Mouse (Mus musculus): Measurements from ENCODE around the gene H2-T23.
A peak's percentile ranks its signal among the peaks of the same experiment; 100 is the strongest.
"Not testable (repeated sequence)": the region's sequence is repeated elsewhere in the genome, so short reads cannot be mapped to it uniquely, and the experiment has no call there.

The H2-T23 gene

DNA sequence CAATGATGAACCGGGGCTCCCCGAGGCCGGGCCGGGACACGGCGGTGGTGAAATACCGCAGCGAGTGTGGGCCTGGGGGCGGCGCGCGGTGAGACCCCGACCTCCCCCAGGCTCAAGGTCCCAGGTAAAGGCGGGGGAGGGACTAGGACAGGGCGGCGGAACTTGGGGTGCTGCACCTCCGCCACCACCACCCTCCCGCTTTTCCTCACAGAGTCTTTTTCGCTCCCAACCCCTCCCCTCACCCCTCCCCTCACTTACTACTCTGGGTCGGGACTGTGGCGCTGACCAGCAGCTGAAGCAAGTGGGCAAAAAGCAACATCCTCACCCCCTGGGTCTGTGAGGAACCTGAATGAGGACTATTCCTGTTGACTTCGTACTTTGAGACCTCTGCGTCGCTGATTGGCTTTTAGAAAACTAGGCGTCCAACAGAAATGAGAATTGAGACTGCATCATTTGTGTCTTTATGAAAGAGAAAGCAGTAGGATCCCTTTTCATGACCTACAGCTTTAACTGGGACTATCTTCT, at the start of gene H2-T23:
Gene H2-T23 (minus strand): TSS at position 505 of the 525 bp plus-strand sequence.
- peak; percentile 48 for DNase-seq (ENCODE audit: extremely low spot score, low spot score)

DNA sequence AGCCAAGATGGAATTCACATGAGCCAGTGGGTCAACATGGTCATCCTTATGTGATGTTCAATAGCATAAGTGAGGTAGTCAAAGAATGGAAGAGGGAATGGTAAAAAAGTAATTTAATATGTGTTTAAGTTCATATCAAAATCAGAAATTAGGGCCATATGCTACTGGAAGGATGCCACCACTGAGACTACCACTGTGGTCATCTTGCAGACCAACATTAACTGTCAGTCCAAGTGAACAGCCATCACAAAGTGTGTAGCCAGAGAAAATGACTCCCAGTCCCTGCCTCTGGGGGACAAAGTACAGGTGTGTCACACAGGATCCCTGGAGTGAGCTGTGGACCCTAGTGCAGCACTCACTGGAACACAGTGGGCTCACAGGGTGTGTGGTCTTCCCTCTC, 49.2 kb upstream of the H2-T23 start:
- DNase-seq (ENCODE audit: extremely low spot score, low spot score), result not testable (repeated sequence)

DNA sequence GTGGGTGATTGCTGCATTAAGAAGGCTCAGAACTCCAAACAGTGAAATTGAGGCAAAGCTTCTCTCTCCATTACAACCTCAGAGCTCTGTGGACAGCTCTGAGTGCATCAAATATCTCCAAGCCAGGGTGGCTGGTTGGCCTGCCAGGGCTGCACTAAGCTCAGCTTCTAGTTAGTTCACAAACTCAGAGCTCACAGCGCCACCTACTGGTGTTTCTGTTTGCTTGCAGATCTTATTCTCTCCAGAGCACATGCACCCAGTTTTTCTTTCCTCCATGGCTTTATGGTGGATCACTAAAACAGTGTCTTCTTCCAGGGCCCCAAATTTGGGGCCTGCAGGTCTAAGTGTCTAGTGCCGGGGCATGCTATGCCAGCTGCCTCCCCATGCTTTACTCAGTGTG, 28.2 kb upstream of the H2-T23 start:
- peak; percentile 71 for DNase-seq (ENCODE audit: extremely low spot score, low spot score)

DNA sequence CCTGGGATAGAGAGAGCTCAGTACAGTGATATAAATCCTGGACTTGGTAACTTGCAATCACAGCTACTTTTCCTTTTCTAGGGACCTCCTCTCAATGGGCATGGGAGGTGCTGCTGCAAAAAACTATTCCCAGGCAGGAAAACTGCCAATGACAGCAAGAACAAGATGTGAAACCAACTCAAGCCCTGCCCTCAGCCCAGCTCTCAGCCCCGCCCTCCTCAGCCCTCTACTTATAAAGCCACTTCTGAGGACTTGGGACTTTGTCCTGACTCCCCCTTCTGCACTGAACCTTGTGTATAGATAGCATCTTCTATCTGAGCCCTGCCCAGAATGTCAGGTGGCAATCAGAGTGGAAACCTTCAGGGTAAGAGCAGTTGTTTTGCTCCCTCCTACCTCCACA, 25.7 kb upstream of the H2-T23 start, which contains the start of gene Gm11127:
Gene Gm11127 (minus strand): TSS at position 10 of the 400 bp plus-strand sequence.
- DNase-seq (ENCODE audit: extremely low spot score, low spot score), result not testable (repeated sequence)

DNA sequence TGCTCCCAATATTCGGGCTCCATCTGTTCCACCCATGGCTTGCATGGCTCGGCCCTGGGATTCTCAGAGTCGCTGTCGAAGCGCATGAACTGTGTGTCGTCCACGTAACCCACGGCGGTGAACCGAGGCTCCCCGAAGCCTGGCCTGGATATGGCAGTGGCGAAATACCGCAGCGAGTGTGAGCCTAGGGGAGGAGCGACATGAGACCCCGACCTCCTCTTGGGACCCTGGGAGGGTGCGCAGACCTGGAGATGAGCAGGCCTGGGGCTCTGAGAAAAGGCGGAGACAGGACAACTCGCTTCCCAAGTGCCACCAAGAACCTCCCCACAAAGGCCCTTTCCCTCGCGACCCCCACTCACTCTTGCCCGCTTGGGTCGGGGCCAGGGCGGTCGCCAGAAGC, 25.3 kb upstream of the H2-T23 start:
- not testable (repeated sequence) for DNase-seq (ENCODE audit: extremely low spot score, low spot score)

DNA sequence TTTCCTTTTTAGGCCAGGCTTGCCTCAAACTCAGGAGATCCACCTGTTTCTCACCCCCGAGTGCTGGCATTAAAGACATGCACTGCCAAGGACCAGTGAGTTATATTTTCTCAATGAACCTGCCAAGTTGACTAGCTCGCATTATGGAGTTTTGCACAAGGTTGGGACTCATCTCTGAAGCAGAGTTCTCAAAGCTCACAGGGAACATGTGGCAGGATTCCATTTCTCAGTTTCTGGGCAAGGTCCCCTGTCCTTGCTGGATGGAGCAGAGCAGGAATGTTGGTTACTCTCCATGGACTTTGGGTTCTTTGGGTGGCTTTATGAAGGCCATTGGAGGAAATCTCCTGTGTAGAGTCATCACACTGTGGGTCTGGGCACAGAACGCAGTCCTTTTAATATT, 10.6 kb upstream of the H2-T23 start:
- no peak for DNase-seq (ENCODE audit: extremely low spot score, low spot score)

DNA sequence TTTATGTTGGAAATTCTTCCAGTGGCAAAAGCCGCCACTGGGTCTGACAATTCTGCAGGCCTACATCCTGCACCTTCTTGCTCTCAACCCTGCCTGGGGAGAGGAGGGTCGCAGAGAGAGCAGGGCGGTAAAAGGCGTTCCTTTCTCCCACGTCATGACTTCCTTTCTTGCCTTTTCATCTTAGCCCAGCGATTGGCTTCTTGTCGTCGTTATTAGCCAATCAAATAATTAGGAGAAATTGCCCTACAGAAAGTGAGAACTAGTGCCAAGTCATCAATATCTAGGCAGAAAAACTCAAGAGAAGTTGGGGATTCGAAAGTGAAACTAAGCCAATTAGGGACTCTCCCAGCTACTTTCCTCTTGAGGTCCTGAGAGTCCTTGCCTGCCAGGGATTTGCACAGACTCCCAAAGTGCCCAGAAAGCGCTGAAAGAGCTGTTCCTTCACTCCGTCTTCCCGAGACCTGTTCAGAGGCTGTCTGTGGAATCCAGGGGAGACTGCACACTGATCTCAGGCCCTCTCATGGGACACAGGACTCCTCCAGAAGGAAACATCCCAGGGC, 10.0 kb upstream of the H2-T23 start, which contains the start of the genes H2-T22 and Gm6034:
Gene H2-T22 (minus strand): TSS at position 138 of the 560 bp plus-strand sequence.
Gene Gm6034 (plus strand): TSS at position 352 of the 560 bp plus-strand sequence.
- peak; percentile 39 for DNase-seq (ENCODE audit: extremely low spot score, low spot score)

DNA sequence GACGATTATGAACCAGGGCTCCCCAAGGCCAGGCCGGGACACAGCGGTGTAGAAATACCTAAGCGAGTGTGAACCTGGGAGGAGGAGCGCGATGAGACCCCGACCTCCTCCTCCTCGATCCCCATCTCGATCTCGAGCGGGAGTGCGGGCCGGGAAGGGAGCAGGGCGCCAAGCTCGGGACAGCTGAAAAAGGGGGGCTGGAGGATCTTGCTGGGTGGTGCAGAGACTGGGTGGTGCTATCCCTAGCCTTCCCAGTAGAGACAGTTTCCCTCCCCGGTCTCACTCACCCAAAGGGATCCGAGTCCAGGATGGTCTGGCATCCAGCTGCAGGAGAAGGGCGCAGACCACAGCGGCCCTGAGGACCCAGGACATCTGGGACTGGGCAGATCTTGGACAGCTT, 9.4 kb upstream of the H2-T23 start:
- peak; percentile 15 for DNase-seq (ENCODE audit: extremely low spot score, low spot score)

DNA sequence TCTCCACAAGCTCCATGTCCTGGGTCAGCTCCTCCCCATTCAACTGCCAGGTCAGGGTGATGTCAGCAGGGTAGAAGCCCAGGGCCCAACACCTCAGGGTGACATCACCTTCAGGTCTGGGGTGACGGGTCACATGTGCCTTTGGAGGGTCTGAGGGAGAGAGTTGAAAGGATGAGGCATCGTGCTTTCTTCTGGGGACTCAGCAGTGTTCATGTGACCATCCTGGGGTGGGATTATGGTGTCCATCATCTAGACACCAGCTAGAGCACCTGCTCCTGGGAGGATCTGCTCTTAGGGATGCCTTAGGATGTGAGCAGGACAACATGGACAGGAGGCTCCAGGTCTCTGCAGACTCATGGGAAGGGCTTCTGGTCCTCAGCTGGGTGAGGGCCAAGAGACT, 7.9 kb upstream of the H2-T23 start:
- not testable (repeated sequence) for DNase-seq (ENCODE audit: extremely low spot score, low spot score)

DNA sequence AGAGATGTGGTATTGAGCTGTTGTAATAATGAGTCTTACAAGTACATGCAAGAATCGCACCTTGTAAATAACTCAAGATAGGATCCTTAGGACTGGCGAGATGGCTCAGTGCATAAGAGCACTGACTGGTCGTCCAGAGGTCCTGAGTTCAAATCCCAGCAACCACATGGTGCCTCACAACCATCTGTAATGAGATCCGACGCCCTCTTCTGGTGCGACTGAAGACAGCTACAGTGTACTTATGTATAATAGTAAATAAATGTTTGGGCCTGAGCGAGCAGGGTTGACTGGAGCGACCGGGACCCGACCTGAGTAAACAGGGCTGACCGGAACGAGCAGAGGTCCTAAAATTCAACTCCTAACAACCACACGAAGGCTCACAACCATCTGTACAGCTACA, 3.5 kb upstream of the H2-T23 start:
- not testable (repeated sequence) for DNase-seq (ENCODE audit: extremely low spot score, low spot score)

DNA sequence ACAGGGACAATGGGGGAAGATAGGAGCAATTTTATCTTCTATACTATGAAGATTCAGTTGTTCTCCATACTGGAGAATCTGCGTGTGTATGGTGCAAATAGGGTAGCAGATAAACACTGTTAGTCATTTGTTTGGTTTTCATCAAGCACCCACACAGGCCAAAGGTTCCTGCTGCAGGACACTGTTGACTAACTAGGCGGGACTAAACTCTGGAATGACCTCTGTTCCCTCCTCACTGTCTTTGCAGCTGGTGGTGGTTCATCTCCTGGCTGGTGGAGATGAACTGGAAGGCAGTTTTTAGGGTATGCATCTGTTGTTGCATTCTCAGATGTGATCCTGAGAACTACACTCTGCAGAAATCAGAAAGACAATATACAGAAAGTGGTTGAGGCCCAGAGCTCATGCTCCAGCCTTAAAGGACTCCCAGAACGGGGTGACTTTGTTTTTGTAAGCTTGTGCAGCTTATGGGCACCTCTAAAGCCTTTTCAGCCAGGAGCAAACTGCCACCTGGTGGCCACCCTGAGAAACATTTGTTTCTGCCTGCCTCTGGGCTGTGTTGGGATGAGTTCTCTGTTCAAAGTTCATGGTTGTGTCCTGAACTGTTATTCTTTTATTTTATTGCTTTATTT, 2.5 kb upstream of the H2-T23 start:
- peak; percentile 23 for DNase-seq (ENCODE audit: extremely low spot score, low spot score)

DNA sequence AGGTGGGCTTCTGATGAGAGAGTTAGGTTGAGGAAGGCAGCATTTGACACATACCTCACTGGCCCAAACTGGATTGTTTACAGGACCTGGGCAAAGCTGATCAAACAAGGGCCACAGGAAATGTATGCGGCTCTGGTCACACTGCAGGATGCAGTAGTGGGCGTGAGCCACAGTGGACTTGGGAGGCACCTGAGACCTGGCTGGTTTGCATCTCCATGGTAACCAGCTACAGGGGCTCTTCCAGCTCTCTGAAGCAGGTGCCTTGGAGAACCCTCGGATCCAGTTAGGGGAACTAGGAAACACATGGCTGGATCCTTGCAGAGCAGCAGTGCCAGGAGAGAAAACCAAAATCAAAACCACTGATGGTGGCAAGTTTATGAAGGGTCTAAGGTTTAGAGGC, 1.9 kb upstream of the H2-T23 start:
- not testable (repeated sequence) for DNase-seq (ENCODE audit: extremely low spot score, low spot score)

DNA sequence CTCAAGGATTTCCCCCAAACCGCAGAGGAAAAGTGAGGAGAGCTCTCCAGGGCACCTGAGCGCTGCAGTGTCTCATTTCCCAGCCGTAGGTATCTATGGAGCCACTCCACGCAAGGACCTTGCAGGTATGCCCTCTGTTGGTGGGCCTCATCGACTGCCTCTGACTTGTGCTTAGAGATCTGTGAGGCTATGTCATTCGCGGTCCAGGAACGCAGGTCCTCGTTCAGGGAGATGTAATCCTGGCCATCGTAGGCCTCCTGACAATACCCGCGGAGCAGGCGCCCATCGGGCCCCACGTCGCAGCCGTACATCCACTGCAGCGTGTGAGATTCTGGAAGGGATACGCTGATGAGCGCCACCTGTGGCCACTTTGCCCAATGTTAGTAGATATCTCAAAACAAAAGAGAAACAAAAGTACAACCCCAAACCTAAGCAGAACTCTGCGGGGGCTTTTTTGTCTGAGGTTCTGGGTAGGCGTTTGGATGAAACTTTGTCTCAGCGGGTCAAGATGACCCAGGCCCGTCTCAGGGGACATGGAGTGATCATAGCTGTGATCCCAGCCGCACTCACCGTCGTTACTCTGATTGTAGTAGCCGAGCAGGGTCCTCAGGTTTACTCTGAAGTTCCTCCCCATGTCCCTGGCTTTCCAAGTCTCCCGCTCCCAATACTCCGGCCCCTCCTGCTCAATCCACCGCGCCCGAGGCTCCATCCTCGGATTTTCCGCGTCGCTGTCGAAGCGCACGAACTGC, 898 bp downstream of the H2-T23 start:
- peak; percentile 43 for DNase-seq (ENCODE audit: extremely low spot score, low spot score)

DNA sequence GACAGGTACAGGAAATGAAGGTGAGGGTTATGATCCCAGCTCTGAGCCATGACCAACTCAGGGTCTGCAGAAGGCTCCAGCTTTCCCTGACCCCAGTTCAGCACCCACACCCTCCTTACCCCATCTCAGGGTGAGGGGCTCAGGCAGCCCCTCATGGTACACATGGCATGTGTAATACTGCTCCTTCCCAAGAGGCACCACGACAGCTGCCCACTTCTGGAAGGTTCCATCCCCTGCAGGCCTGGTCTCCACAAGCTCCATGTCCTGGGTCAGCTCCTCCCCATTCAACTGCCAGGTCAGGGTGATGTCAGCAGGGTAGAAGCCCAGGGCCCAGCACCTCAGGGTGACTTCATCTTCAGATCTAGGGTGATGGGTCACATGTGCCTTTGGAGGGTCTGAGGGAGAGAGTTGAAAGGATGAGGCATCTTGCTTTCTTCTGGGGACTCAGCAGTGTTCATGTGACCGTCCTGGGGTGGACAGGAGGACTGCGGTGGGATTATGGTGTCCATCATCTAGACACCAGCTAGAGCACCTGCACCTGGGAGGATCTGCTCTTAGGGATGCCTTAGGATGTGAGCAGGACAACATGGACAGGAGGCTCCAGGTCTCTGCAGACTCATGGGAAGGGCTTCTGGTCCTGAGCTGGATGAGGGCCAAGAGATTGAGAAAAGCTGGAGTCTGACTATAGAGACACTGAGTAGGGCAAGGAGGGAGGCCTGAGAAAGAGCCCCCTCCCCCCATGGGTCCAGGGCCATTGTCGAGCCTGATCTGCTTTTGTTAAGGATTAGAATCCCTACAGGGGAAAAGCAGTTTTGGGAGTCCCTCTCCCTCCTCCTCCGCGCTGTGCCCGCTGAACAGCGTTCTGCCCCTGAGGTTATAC, 1.7 kb downstream of the H2-T23 start:
- not testable (repeated sequence) for DNase-seq (ENCODE audit: extremely low spot score, low spot score)

DNA sequence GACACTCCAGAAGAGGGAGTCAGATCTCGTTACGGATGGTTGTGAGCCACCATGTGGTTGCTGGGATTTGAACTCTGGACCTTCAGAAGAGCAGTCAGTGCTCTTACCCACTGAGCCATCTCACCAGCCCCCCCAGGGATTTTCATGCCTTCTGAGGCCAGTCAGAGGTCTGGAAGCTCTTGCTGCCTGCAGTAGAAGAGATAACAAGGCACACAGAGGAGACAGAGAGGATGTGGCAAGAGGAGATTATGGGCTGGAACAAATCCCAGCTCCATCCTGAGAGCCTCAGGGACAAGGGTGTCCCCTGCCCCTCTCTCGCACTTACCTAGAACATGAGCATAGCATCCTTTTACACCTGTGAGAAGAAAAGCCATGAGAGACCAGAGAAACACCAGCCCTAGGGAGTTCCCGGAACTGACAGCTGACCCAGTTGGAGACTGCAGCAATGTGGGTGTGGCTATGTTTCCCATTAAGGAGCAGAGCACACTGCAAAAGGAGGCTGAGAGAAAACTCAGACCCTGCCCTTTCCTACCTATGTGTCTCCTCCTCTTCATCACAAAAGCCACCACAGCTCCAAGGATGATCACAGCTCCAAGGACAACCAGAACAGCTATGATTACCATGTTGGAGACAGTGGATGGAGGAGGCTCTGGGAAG, 2.5 kb downstream of the H2-T23 start:
- DNase-seq (ENCODE audit: extremely low spot score, low spot score), result not testable (repeated sequence)

DNA sequence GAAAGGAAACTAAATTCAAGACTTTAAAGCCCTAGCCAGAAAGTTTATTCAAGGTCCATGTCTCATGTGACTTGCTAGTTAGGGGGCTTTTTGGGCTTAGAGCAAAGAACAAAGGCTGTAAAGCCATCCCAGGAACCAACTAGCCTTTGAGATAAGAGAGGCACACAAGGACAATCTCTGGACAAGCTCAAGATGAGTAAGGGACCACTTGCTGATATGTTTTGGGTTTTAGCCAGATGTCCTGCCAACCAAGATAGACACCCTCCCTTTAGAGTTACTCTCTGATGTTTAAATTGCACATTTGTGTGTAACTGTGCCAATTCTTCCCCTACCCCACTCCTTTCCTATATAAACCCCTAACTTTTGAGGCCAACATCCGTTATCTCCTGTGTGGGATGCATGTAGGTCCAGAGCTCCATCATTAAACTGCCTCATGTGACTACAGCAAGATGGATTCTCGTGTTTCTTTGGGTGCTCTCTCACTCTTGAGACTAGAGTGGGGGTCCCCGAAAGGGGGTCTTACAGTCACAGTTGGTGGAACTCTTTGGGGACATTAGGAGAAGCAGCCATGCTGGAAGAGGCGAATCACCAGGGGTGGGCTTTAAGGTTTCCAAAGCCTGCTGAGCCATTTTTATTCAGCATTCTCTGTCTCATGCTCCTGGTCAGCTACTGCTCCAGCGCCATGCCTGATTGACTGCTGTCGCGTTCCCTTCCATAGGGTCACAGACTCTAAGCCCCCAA, 3.6 kb downstream of the H2-T23 start:
- no peak for DNase-seq (ENCODE audit: extremely low spot score, low spot score)

DNA sequence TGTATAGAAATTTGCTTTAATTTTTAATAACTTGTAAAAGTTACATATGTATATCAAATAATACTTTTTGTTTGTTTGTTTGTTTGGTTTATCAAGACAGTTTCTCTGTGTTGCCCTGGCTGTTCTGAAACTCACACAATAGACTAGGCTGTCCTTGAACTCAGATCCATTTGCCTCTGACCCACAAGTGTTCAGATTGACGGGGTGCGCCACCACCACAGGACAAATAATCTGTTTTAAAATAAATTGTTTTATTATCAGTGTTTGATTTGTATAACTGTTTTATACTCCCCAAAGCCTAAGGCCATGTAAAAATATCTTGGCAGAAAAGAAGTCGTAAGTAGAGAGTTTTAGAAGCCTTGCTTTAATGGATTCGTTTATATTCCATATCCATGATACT, 5.0 kb downstream of the H2-T23 start:
- DNase-seq (ENCODE audit: extremely low spot score, low spot score), result no peak

DNA sequence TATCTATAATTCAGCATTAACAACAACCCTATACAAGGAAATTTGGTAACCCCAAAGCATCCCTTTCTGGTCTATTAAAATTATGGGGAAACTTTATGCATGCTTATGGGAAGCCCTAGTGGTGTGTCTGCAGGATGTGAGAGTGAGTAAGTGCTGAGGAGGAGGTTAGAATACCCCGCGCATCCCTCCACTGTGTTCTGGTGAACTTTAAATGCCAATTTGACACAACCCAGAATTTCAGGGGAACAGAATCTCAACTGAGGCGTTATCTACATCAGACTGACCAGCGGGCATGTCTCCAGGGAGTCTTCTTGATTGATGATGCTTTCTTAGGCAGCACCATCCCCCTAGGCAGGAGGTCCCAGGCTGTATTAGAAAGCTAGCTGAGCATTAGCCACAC, 6.8 kb downstream of the H2-T23 start:
- DNase-seq (ENCODE audit: extremely low spot score, low spot score), result no peak

DNA sequence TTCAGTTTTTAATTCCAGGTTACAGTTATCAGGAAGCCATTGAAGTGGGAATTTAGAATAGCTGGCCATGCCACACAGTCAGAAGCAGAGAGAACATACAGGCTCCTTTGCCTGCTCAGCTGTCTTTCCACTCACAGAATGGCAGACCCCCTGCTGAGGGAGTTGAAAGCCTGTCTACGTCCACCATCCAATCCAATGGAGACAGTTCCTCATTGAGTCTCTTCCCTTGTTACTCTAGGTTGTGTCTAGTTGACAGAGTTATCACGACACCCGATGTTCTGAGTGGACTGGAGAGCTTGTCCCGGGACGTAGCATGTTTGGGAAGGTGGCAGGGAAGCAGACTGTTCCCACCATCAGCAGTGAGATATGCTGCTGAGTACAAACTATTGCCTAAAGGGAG, 7.5 kb downstream of the H2-T23 start:
- DNase-seq (ENCODE audit: extremely low spot score, low spot score), result no peak

All from neural tube, embryonic 10.5 days (tissue).